Mouse (Mus musculus) stomach, postnatal 0 days (tissue): ENCODE measurements at regions not wholly inside any gene's neighbourhood (a gene's known extent, or its start where the extent isn't known, plus 50 kb on each side); places are given as distances from the start of the nearest gene placed in this dataset.

Experiments
- CTCF ChIP-seq: IDR thresholded peaks from 2 replicates; pipeline ENCODE4 v1.5.1; 2016; ENCODE audit warnings: antibody characterized with exemption, low read depth, mild to moderate bottlenecking, moderate library complexity
- EP300 ChIP-seq: optimal IDR thresholded peaks from 2 replicates; pipeline ENCODE3; 2016; ENCODE audit warnings: antibody characterized with exemption

- TF ChIP-seq CTCF (no peak), EP300 (no peak)
Observed at GRCm38 (mm10) chr3:130951381-130951780, 158.9 kb upstream of the Lef1 start.
